Mouse (Mus musculus) limb, embryonic 13.5 days (tissue): ENCODE measurements around the gene Cep131. TPM values are rescaled to one million over a fixed set of nuclear protein-coding genes. Genes with fewer than 3 reads are reported as not detected.

ENCODE experiments used
- ATAC-seq: fragments of 200-750 bp; cut with Nextera tagmentation; 2 replicates; pipeline ENCODE4 v1.8.0; 2017; ENCODE audit warnings: low read depth, moderate number of reproducible peaks, moderate TSS enrichment; ENCODE audit not compliant: low FRiP score
- H3K27ac ChIP-seq: fragments of 300-500 bp; sonication (generic); 2 replicates; pipeline ENCODE4 v1.5.1; 2015; ENCODE audit warnings: inconsistent platforms, mild to moderate bottlenecking, moderate library complexity
- H3K27me3 ChIP-seq: fragments of 300-500 bp; sonication (generic); 2 replicates; pipeline ENCODE4 v1.6.1; 2015; ENCODE audit warnings: mild to moderate bottlenecking, inconsistent platforms
- H3K36me3 ChIP-seq: fragments of 300-500 bp; sonication (generic); 2 replicates; pipeline ENCODE4 v1.6.1; 2015; ENCODE audit warnings: inconsistent platforms, mild to moderate bottlenecking, moderate library complexity
- H3K4me1 ChIP-seq: fragments of 300-500 bp; sonication (generic); 2 replicates; pipeline ENCODE4 v1.6.1; 2015; ENCODE audit warnings: inconsistent platforms
- H3K4me2 ChIP-seq: fragments of 300-500 bp; sonication (generic); replicated peaks from 2 replicates; pipeline ENCODE4 v1.6.1; 2015; ENCODE audit warnings: inconsistent platforms, mild to moderate bottlenecking, moderate library complexity
- H3K4me3 ChIP-seq: fragments of 300-500 bp; sonication (generic); 2 replicates; pipeline ENCODE4 v1.5.1; 2015; ENCODE audit warnings: moderate library complexity, mild to moderate bottlenecking, inconsistent platforms
- H3K9ac ChIP-seq: fragments of 300-500 bp; sonication (generic); 2 replicates; pipeline ENCODE4 v1.6.1; 2015; ENCODE audit warnings: mild to moderate bottlenecking, inconsistent platforms
- H3K9me3 ChIP-seq: fragments of 300-500 bp; sonication (generic); 2 replicates; pipeline ENCODE4 v1.6.1; 2016; ENCODE audit warnings: inconsistent platforms
- WGBS: fragments of 180-500 bp; shearing (Covaris S2); methylation state at CpG from one replicate; pipeline ENCODE4 v1.1.7; 2015; 5-methylcytosine and 5-hydroxymethylcytosine counted together
- polyA plus RNA-seq: library from polyadenylated mRNA; unstranded; fragments of >200 nt; fragmentation: Nextera tagmentation; extraction: Ambion mirVana; gene quantifications from 2 replicates; pipeline ENCODE4 v1.2.1, GENCODE M21; 2015

Gene Cep131
- polyA plus RNA-seq, 1 experiment from 2014 or later: 29.0 TPM

DNA sequence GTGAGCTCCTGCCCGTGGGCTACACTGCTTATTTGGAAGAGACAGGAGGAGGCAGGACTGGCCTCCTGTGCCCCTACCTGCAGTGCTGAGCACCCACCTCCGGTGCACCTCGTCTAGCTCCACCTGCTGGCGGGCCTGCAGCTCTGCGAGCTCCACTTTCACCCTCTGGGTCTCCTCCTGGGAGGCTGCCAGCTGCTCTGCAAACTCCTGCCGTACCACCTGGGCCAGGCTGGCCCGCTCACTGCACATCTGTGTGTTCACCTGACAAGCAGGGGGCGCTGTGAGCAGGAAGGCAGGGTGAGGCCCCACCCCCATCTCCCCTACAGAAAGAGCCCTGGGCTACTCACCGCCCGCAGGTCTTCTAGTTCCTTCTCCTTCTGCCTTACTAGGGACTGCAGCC, 21.3 kb downstream of the Cep131 start:
- peak overlapping the region; percentile 3; the same call in 1 of the 2 replicates for H3K27ac ChIP-seq
- WGBS: 31% methylated on average over 10 of the region's 10 CpGs
- H3K9me3 ChIP-seq: no peaks in the 10 kb centered on the region
- H3K9ac ChIP-seq: no peak overlapping the region
- no peak overlapping the region for H3K4me2 ChIP-seq
- H3K4me1 ChIP-seq: no peaks in the 10 kb centered on the region
- no peaks in the 10 kb centered on the region for H3K27me3 ChIP-seq
- no peak overlapping the region for H3K4me3 ChIP-seq
- peaks cover 72% of the 10 kb centered on the region for H3K36me3 ChIP-seq
- ATAC-seq: no peak

DNA sequence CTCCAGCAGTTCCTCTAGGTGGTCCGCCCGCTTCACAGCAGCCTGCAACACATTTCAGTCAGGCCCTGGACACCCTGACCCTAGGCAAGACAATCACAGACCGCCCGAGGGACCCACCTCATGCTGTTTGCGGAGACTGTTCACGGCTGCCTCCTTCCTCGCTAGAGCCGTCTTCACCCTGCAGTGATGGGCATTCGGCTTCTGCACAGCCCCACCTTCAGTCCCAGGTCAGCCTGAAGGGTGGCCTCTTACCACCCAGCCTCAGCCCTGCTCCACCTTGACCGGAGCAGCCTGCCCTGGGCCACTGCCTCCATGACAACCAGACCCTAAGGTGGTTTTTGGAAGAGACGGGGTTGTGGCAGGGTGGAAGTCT, 22.0 kb downstream of the Cep131 start:
- Histone ChIP-seq H3K27me3 (no peaks in the 10 kb centered on the region), H3K4me3 (no peak overlapping the region), H3K9me3 (no peaks in the 10 kb centered on the region), H3K4me1 (no peaks in the 10 kb centered on the region), H3K9ac (no peak overlapping the region), H3K36me3 (peaks cover 66% of the 10 kb centered on the region), H3K27ac (no peak overlapping the region; the same call in 1 of the 2 replicates), H3K4me2 (no peak overlapping the region)
- WGBS: 92% methylated on average over 11 of the region's 11 CpGs
- no peak for ATAC-seq

DNA sequence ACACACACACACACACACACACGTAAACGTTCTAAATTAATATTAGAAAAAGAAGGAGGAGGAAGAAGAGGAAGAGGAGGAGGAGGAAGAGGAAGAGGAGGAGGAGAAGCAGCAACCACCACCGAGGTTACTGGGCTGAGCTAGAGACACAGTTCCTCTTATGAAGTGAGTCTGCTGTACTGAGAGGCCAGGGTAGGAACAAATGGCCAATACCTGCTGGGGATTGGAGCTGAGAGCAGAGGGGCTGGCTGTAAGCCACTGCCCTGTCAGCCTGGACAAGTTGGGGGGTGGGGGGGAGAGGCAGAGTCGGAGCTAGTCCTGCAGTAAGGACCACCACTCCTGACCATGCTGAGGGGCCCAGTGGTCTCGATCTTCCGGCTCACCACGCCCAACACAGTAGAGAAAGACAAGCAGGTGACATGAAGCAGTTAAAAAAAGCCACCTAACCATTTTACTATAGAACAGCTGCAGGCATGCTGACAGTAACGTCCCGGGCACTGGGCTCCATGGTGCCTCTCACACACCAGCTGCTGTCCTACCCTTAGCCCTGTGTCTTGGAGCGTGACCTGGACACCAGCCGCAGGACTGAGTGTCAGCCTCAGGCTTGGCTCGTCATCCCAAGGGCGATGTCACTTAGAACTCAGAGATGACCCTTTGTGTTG, 22.5 kb downstream of the Cep131 start:
- Histone ChIP-seq H3K4me2 (no peak overlapping the region), H3K36me3 (peaks cover 60% of the 10 kb centered on the region), H3K4me3 (no peak overlapping the region), H3K4me1 (no peaks in the 10 kb centered on the region), H3K9me3 (no peaks in the 10 kb centered on the region), H3K27me3 (no peaks in the 10 kb centered on the region), H3K27ac (no peak overlapping the region), H3K9ac (no peak overlapping the region)
- 86% methylated on average over 13 of the region's 13 CpGs for WGBS
- ATAC-seq: no peak

DNA sequence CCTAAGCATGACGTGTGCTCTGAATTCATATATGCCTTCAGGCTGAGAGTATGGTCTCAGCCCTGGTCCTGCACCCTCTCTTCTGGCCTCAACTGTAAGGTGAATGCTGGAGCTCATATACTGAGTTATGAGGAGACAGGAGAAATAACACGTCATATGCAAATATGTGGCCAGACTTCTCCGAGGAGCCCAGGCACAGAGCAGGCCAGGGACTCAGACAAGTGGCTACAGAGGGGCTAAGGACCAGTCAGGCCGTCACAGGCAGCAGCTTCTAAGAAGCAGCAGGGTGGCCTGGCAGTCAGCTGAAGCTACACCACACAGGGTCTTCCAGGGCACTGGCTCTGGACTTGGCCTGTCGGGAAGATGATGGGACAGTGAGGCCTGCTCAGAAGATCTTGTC, 23.3 kb downstream of the Cep131 start:
- 83% methylated on average over 5 of the region's 5 CpGs for WGBS
- Histone ChIP-seq H3K4me1 (no peaks in the 10 kb centered on the region), H3K36me3 (peaks cover 52% of the 10 kb centered on the region), H3K9ac (no peak overlapping the region), H3K9me3 (no peaks in the 10 kb centered on the region), H3K4me3 (no peak overlapping the region), H3K4me2 (no peak overlapping the region), H3K27me3 (no peaks in the 10 kb centered on the region), H3K27ac (no peak overlapping the region)
- ATAC-seq: no peak

DNA sequence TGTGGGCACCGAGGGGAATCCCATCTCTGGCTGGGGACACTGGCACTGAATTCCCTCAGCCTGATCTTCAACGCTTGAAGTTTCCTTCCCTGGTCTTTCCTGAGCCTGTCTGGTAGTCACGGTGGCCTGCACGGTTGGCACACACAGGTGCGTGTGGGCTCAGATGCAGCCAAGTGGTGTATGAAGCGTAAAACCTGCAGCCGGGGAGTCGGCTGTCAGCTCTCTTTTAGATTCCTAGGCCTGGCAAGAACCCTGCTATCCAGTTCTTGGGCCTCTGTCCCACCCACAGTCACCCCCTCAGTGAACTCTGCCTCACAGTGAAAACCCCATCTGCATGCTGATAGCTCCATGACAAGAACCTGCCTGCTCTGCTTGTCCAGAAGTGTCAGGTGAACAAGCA, 26.0 kb downstream of the Cep131 start:
- H3K9me3 ChIP-seq: no peaks in the 10 kb centered on the region
- no peak overlapping the region for H3K9ac ChIP-seq
- no peak for ATAC-seq
- H3K4me1 ChIP-seq: no peaks in the 10 kb centered on the region
- no peak overlapping the region for H3K4me3 ChIP-seq
- 79% methylated on average over 8 of the region's 8 CpGs for WGBS
- peaks cover 25% of the 10 kb centered on the region for H3K36me3 ChIP-seq
- H3K27ac ChIP-seq: no peak overlapping the region
- H3K27me3 ChIP-seq: no peaks in the 10 kb centered on the region
- no peak overlapping the region for H3K4me2 ChIP-seq

DNA sequence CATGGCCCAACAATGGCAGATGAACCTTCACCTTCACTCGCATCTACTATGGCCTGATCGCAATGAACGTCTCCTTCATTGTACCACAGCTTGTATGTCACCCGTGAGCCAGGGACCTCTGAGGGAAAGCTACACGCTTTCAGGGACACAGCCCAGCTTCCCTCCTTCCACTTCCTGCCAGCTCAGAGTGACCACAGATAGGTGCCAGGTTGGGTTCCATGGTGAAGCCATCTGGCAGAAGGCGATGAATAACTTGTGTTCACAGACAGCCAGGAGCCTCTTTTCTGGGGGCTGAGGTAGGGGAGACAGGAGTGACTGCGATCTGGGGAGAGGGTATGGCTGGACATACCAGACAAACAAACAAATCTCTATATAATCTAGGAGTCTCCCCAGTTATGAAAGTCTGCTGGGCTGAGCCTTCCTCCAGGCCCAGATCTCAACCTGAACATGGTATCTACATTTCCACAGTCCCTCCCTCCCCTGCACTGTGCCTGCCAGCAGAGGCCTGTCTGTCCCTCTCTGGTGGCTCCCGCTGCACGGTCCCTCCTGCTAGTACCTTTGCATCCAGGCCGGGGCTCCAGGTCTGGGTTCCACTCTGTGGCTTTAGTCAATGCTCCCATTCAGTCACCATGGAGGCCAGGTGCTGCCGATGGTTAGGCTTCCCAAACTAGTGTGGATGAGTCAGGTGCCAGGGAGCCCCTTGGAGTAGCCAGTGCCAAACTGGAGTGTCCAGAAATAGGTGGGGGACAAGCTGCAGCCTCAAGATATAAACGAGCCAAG, 30.5 kb downstream of the Cep131 start:
- Histone ChIP-seq H3K4me2 (no peak overlapping the region), H3K9ac (no peak overlapping the region)

DNA sequence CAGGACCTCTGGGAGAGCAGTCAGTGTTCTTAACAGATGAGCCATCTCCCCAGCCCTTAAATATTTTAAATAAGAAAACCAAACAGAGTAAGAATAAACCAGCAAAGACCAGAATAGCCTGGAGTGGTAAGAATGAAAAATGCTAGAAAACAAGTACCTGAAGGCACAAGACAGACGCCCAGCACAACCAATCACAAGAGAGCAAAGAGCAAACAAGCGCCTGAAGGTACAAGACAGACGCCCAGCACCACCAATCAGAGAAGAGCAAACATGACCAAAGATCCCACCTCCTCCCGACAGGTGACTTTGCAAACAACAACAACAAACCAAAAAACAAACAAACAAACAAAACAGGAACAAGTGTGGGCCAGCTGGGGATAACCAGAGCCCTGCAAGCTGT, 32.8 kb downstream of the Cep131 start:
- no peak for ATAC-seq

More for the DNA sequence above, 30.5 kb downstream of the Cep131 start:
- Histone ChIP-seq H3K9me3 (no peaks in the 10 kb centered on the region), H3K4me1 (peaks cover 5% of the 10 kb centered on the region), H3K4me3 (no peak overlapping the region), H3K27ac (no peak overlapping the region; the same call in 1 of the 2 replicates), H3K36me3 (no peaks in the 10 kb centered on the region), H3K27me3 (no peaks in the 10 kb centered on the region)
- 80% methylated on average over 12 of the region's 12 CpGs for WGBS
- ATAC-seq: no peak

DNA sequence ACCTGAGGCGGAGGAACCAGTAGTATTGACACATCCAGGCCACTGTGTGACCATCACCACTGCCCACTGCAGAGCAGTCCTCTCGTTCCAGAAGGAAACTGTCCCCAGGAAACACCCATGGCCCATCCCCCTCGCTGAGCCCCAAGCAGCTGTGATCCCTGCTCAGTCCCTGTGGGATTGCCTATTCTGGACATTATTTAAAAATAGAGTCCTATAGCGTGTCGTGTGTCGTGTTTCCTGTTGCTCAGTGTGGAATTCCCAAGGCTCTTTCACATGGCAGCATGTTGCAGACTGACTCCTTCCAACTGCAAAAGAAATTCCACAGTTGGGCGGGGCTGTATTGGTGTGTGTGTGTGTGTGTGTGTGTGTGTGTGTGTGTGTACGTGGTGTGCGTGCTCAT, 34.4 kb downstream of the Cep131 start:
- ATAC-seq: no peak
- Histone ChIP-seq H3K4me1 (peaks cover 22% of the 10 kb centered on the region), H3K27ac (no peak overlapping the region), H3K4me2 (no peak overlapping the region), H3K9me3 (no peaks in the 10 kb centered on the region), H3K9ac (no peak overlapping the region), H3K4me3 (no peak overlapping the region), H3K27me3 (peaks cover 26% of the 10 kb centered on the region), H3K36me3 (no peaks in the 10 kb centered on the region)
- WGBS: 69% methylated on average over 9 of the region's 9 CpGs

More for the DNA sequence above, 32.8 kb downstream of the Cep131 start:
- H3K27me3 ChIP-seq: peaks cover 11% of the 10 kb centered on the region
- H3K4me1 ChIP-seq: peaks cover 8% of the 10 kb centered on the region
- H3K4me2 ChIP-seq: no peak overlapping the region
- no peak overlapping the region for H3K9ac ChIP-seq
- no peak overlapping the region for H3K4me3 ChIP-seq
- H3K27ac ChIP-seq: no peak overlapping the region
- no peaks in the 10 kb centered on the region for H3K36me3 ChIP-seq
- no peaks in the 10 kb centered on the region for H3K9me3 ChIP-seq
- WGBS: 84% methylated on average over 4 of the region's 4 CpGs

DNA sequence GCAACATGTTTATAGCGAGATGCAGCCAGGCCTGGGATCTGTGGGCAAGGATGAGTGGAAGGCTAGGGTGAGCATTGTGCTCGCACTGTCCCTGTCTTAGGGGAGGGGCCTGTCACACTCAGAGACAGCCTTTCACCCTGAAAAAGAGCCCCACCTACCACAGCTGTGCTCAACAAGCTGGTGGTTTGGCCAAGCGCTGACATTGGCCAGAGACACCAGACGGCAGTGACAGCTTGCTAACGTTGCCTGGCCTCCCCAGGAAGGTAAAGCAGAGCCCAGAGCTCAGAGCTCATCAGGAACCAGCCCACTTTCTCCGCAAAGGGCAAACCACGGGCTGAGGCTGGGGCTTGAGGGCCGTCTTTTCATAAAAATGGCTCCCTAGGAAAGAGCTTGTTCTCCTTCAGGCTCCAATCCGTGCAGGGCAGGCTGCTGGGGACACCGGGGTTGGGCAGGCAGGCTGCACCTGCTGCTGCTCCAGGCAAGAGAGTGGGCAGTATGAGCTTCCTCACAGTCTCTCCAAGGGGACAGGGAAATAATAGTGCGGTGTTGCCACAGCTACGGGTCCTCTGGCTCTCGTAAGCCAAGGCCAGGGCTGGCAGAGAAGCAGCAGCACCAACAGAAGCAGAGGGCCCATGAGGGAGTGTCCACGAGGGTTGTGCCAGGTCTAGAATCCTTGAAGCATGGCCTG, 35.4 kb downstream of the Cep131 start:
- peaks cover 27% of the 10 kb centered on the region for H3K4me1 ChIP-seq
- H3K4me2 ChIP-seq: no peak overlapping the region
- no peaks in the 10 kb centered on the region for H3K9me3 ChIP-seq
- WGBS: 45% methylated on average over 14 of the region's 14 CpGs
- H3K4me3 ChIP-seq: no peak overlapping the region
- no peak overlapping the region for H3K27ac ChIP-seq
- no peak for ATAC-seq
- H3K9ac ChIP-seq: no peak overlapping the region; the same call in 1 of the 2 replicates
- H3K27me3 ChIP-seq: peaks cover 32% of the 10 kb centered on the region
- H3K36me3 ChIP-seq: no peaks in the 10 kb centered on the region

DNA sequence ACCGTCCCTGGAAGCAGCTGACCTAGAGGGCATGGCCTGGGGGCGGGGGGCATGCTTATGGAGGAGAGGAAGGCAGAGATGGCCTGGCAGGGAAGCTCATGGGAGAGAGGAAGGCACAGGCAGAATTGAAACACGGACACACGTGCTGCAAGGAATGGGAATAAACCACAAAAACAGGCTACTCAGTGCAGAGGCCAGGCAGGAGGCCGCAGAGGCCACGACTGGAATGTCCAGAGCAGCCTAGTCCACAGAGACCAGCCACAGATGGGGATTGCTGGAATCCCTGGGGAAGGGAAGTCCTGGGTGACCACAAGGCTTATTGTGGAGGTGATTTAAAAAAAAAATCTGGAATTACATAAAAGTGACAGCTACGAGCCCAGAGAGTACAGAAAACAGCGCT, 37.6 kb downstream of the Cep131 start:
- Histone ChIP-seq H3K27ac (no peak overlapping the region), H3K9ac (no peak overlapping the region), H3K9me3 (no peaks in the 10 kb centered on the region), H3K4me3 (no peak overlapping the region), H3K4me1 (peaks cover 38% of the 10 kb centered on the region), H3K36me3 (no peaks in the 10 kb centered on the region), H3K27me3 (peaks cover 38% of the 10 kb centered on the region), H3K4me2 (no peak overlapping the region)
- WGBS: 83% methylated on average over 8 of the region's 8 CpGs
- ATAC-seq: no peak

DNA sequence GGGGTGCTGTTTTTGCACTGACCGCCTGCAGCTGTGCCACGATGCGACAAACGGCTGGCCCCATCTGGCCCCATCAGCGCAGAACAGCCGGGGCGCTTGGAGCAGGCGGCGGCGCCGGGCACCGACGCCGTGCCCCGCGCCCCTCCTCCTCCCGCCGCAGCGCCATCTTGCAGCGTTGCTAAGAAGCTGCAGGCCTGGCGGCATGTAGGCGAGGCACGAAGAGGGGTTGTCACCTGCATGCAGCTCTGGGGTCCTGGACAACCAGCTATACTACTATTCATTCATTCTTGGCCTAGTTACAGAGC, 38.4 kb downstream of the Cep131 start:
- H3K9ac ChIP-seq: no peak overlapping the region; the same call in 1 of the 2 replicates

DNA sequence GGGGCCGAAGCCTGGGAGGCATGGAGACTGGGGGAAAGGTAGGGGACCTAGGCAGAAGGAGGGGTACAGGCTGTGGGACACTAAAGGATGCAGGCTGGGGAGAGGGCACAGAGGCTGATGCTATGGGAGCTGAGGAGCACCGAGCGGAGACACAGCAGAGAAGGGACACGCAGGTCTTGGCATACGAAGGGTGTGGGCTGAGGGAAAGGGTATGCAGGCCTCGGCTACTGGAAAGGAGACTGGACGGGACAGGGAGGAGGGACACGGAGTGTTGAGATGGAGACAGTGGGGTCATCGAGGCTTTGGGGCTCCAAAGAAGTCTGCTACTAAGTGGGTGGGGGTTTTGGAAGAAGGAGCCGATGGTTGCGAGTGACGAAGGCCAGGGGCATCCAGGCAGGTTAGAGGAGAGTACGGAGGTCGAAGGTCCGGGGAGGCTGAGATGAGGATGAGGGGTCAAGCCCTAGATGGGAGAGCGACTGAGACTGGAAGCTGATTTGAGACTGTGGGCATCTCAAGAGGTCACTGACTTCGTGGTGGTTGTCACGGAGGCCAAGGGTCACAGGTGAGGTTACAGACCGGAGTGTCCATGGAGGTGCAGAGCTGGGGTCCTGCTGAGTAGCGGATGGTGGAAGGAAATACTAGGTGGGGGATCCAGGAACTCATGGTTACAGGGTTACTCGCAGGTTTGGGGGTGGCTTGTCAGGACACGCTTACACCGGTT, 38.9 kb downstream of the Cep131 start:
- no peak overlapping the region for H3K27ac ChIP-seq

More for the DNA sequence above, 38.4 kb downstream of the Cep131 start:
- Histone ChIP-seq H3K4me3 (peak overlapping the region; percentile 69), H3K27ac (no peak overlapping the region), H3K4me2 (peak overlapping the region; percentile 90), H3K27me3 (peaks cover 38% of the 10 kb centered on the region), H3K4me1 (peaks cover 38% of the 10 kb centered on the region), H3K36me3 (no peaks in the 10 kb centered on the region), H3K9me3 (no peaks in the 10 kb centered on the region)
- WGBS: 2% methylated on average over 23 of the region's 23 CpGs
- no peak for ATAC-seq

More for the DNA sequence above, 38.9 kb downstream of the Cep131 start:
- WGBS: 11% methylated on average over 23 of the region's 23 CpGs
- 0 out of 2 replicates have a peak, but pooled peaks have one; percentile 15 for ATAC-seq
- Histone ChIP-seq H3K4me2 (peak overlapping the region; percentile 90), H3K4me3 (peak overlapping the region; percentile 69), H3K9ac (peak overlapping the region; percentile 79), H3K9me3 (no peaks in the 10 kb centered on the region), H3K27me3 (peaks cover 38% of the 10 kb centered on the region), H3K36me3 (no peaks in the 10 kb centered on the region), H3K4me1 (peaks cover 38% of the 10 kb centered on the region)
